Mouse (Mus musculus) mouse embryonic stem cell (cell line): ENCODE measurements around the gene Hist1h3d.
"Not testable (repeated sequence)": the region's sequence is repeated elsewhere in the genome, so short reads cannot be mapped to it uniquely, and the experiment has no call there.

ENCODE experiments used
- in situ Hi-C, 2 experiments: fragments of 300-500 bp; cut with MboI; formaldehyde crosslinking; loops; 1 replicate in 1 of 2; 3 replicates in 1 of 2; pipeline ENCODE4 v1.14.3; 2019 to 2020; ENCODE audit warnings: low sequenced_read_pairs in 2 of 2, low pct_unique_long_range_greater_than_20kb in 1 of 2, mixed read lengths in 1 of 2; ENCODE audit not compliant: unreplicated experiment in 1 of 2

Gene Hist1h3d

DNA sequence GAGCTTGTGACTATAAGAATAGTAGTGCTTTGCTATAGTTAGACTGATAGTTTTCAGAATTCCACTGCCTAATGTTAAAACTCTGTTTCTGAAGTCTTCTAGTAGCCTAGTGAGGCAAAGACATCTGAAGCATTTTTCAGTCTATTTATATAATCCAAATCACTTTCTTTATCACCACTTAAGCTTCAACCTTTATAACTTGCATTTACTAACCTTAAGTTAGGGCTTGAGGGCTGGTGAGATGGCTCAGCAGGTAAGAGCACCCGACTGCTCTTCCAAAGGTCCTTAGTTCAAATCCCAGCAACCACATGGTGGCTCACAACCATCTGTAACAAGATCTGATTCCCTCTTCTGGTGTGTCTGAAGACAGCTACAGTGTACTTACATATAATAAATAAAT is 35.7 kb upstream of the Hist1h3d start:
- in situ Hi-C loops, result not testable (repeated sequence)

DNA sequence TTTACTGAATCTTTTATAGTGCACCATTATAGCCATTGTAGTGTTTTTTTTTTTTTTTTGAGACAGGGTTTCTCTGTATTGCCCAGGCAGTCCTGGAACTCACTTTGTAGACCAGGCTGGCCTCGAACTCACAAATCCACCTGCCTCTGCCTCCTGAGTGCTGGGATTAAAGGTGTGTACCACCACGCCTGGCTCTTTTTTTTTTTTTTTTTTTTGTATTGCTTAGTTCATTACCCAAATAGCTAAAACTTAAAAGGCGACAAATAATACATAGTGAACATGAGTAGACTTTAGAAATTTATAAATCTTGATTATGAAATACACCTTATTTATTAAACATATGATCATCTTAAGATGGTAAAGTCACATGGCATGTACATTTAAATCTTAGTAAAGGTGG is 34.1 kb upstream of the Hist1h3d start:
- in situ Hi-C loops, result no loop called here

DNA sequence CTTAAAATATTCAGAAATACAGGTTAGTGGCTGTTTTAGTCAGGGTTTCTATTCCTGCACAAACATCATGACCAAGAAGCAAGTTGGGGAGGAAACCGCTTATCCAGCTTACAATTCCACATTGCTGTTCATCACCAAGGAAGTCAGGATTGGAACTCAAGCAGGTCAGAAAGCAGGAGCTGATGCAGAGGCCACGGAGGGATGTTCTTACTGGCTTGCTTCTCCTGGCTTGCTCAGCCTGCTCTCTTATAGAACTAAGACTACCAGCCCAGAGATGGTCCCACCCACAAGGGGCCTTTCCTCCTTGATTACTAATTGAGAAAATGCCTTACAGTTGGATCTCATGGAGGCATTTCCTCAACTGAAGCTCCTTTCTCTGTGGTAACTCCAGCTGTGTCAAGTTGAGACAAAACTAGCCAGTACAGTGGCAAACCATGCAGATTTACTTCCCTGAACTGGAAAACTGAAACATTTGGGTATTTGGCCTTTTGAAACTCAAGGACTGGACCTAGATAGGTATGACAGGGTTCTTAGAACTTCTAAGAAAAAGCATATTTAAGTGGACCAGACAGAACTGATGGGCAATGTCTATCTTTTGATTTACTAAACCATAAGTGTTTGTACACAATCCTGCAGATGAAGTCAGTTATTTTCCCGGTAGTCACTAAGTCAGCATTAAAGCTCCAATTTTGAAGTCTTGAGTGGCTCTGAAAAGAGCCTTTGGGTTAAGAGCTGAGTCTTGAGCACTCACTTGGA is 33.2 kb upstream of the Hist1h3d start:
- in situ Hi-C loops, result not testable (repeated sequence)

DNA sequence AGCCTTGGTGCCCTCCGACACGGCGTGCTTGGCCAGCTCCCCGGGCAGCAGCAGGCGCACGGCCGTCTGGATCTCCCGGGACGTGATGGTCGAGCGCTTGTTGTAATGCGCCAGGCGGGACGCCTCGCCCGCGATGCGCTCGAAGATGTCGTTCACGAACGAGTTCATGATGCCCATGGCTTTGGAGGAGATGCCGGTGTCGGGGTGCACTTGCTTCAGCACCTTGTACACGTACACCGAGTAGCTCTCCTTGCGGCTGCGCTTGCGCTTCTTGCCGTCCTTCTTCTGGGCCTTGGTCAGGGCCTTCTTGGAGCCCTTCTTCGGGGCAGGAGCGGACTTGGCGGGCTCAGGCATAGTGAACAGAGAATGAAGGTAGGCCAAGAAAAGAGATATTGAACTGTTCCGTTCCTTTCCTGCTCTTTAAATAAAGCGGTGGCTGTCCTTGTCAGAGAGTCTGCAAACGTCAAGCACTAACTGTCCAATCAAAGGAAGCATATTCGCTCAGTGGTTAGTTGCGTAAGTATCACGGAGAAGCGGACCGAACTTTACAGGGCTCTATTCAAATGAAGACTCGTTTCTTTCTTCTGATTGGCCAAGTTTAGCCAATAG is 32.5 kb upstream of the Hist1h3d start, which contains the start of gene Hist1h2bh:
Gene Hist1h2bh (minus strand): TSS at position 394 of the 609 bp plus-strand sequence.
- in situ Hi-C loops, result not testable (repeated sequence)

DNA sequence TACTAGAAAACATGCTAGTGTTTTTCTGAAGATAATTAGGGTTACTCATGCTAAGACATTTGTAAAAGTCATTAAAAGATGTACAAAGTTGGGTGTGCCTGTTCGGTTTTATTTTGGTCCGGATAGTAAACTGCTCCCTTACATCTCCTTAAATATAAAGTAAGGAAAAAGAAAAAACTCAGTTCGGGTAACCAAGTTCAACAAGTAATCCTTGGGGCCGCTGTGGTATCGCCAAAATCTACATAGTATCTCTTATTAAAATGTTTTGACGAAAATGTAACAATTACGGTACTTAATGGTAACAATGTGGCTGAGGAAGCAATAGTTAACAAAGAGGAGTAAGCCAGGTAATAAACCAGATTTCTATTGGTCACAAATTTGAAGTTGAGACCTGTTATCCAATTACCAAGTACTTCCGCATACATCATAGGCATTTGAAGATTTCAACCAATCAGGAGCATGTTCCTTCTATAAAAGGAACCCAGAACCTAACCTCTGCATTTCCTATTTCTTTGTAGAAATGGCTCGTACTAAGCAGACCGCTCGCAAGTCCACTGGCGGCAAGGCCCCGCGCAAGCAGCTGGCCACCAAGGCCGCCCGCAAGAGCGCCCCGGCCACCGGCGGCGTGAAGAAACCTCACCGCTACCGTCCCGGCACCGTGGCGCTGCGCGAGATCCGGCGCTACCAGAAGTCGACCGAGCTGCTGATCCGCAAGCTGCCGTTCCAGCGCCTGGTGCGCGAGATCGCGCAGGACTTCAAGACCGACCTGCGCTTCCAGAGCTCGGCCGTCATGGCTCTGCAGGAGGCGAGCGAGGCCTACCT is 31.4 kb upstream of the Hist1h3d start, which contains the start of gene Hist1h3f:
Gene Hist1h3f (plus strand): TSS at position 88 of the 822 bp plus-strand sequence.
- in situ Hi-C loops, result no loop called here

DNA sequence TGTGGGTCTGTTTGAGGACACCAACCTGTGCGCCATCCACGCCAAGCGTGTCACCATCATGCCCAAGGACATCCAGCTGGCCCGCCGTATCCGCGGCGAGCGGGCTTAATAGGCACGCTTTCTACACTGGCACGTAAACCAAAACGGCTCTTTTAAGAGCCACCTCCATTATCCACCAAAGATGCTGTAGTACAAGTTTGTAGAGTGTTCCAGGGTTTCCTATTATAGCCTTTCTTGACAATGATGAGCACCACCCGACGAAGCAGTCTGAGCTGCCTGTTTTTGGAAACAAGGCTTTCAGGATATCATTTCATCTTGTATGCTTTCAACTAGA is 30.8 kb upstream of the Hist1h3d start:
- in situ Hi-C loops, result not testable (repeated sequence)

DNA sequence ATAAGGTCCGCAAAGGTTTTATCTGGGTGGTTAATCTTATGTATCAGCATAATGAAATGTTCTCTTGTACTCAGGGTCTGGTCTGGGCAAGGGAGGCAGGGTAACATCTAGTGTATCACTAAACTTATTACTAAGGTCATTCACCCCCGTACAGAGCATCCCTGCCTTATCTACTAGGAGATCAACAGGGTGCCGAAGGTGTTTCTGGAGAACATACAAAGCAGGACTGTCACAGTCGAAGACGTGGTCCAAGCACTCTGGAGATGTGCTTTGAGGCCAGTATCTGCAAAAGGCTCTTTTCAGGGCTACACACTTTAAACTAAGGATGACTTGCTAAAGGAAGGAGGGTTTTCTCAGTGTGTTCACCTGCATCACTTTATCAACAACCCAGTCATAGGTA is 28.9 kb upstream of the Hist1h3d start:
- in situ Hi-C loops, result no loop called here

DNA sequence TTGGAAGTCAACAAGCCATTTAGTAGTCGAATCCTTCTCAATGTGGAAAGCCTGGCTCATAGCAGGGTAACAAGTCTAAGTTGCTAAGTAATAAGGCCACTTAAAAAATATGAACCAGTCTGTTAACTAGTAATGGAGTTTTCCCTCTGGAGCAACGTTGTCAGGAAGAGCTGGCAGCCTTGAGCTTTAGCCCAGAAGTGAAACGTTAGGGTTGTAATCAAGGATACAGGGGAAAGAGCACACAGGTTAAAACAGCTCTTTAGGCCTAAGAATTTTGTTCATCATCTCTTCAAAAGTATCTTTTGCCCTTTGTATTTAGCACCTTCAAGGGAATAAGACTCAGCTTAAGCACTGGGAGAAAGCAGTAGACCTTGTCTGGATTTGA is 24.8 kb upstream of the Hist1h3d start:
- in situ Hi-C loops, result no loop called here

DNA sequence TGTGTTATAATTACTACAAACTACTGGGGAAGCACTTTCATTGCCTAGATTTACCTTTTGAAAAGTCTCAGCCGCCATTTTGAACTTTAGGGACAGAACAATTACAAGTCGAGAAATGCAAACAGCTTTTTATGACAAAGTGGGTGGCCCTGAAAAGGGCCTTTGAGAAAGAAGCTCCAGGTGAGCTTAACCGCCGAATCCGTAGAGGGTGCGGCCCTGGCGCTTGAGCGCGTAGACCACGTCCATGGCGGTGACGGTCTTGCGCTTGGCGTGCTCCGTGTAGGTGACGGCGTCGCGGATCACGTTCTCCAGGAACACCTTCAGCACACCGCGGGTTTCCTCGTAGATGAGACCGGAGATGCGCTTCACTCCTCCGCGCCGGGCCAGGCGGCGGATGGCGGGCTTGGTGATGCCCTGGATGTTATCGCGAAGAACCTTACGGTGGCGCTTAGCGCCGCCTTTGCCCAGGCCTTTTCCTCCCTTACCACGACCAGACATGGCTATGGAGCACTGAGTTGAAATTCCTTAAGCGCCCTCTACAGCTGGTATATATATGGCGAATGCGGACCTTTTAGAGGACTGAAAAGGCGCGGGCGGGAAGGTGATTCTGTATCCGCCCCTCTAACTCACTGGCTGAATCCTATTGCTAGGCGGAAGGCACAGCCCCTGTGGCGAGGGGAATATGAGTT is 24.3 kb upstream of the Hist1h3d start, which contains the start of gene Hist1h4f:
Gene Hist1h4f (minus strand): TSS at position 503 of the 689 bp plus-strand sequence.
- in situ Hi-C loops, result not testable (repeated sequence)

DNA sequence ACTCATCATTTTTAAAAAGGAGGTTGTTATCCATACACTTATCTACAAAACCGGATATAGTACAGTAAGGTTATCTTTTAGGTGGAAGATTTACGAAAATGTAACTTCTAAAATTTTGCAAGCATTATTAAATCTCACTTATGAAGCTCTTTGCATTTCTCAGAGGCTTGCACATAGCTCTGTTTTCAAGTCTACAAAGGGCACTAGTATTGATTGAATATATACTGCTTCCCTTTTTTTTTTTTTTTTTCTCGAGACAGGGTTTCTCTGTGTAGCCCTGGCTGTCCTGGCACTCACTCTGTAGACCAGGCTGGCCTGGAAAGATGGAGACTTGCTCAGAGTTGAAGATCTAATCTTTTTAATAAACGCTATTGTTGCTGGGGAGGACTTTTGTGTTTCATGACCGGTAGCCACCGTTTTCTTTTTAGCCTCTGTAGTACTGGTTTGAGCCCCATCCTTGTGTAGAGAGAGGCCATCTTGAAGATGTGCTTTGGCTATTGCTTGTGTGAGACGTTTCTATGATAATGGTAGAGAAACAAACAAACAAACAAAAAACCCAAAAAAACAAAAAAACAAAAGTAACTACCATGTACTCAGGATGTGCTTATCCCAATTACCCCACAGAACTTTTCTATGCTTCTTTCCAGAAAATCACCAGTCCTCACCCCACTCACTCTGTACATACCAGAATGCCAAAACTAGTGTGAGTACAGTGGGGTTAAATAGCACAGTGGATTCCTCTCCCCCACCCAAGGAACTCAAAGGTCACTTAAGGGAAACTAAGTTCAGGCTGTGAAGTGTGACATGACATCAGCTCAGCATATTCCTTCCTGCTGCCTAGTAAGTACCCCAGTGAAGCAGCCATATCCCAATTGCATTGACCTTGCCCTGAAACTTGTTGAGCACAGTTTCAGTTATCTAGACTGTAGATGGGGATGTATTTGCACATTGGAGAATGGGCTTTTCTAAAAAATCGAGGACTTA is 23.3 kb upstream of the Hist1h3d start:
- in situ Hi-C loops, result no loop called here

DNA sequence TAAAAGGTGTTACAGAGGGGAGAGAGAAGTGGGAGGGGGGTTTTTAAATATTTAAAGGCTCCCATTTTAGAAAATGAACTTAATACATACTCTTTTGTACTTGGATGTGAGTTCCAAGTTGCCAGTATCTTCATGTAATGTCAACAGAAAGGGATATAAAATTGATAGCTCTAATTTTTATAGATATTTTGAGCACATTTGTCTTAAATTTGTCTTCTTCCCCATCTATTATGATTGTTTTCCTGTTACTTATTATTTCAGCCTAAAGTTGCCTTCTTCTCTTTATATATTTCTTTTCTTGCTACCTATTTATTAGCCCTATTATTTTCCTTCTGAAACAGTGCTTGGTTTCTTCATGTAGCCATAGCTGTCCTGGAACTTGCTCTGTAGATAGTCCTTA is 22.6 kb upstream of the Hist1h3d start, which contains the start of gene Hist1h1d:
Gene Hist1h1d (plus strand): TSS at position 301 of the 400 bp plus-strand sequence.
- in situ Hi-C loops, result no loop called here

DNA sequence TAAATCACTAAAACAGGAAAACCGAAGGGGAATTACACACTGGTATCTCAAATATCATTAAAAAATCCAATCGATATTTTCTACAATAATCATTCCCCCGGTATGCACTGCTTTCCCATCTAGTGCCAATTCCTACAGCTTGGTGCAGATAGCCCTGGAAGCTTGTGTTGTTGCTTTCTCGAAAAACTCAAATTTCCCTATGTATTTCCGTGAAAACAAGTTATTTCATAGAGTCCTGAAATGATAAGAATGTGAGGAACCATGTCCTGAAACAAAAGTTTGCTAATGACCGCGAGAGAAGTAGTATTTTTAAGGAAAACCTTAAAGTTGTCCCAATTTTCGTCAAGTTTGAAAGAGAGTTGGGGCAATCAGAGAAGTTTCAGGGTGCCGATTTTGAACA is 21.2 kb upstream of the Hist1h3d start:
- in situ Hi-C loops, result no loop called here

DNA sequence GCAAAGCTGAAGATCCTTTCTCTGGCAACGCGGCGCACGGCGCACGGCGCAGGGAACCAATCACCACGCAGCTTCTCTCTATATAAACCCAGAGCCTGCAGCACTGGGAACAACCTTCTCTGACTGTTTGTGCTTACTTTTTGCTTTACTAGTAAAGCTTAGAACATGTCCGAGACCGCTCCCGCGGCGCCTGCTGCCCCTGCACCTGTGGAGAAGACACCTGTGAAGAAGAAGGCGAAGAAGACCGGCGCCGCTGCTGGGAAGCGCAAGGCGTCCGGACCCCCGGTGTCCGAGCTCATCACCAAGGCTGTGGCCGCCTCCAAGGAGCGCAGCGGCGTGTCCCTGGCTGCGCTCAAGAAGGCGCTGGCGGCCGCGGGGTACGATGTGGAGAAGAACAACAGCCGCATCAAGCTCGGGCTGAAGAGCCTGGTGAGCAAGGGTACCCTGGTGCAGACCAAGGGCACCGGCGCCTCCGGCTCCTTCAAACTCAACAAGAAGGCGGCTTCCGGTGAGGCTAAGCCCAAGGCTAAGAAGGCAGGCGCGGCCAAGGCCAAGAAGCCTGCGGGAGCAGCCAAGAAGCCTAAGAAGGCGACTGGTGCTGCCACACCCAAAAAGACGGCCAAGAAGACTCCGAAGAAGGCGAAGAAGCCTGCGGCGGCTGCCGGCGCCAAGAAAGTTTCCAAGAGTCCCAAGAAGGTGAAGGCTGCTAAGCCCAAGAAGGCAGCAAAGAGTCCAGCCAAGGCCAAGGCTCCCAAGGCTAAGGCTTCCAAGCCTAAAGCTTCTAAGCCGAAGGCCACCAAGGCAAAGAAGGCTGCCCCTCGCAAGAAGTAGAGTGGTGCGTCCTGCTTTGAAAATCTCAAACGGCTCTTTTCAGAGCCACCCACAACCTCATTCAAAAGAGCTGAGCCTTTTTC is 20.4 kb upstream of the Hist1h3d start:
- in situ Hi-C loops, result no loop called here

DNA sequence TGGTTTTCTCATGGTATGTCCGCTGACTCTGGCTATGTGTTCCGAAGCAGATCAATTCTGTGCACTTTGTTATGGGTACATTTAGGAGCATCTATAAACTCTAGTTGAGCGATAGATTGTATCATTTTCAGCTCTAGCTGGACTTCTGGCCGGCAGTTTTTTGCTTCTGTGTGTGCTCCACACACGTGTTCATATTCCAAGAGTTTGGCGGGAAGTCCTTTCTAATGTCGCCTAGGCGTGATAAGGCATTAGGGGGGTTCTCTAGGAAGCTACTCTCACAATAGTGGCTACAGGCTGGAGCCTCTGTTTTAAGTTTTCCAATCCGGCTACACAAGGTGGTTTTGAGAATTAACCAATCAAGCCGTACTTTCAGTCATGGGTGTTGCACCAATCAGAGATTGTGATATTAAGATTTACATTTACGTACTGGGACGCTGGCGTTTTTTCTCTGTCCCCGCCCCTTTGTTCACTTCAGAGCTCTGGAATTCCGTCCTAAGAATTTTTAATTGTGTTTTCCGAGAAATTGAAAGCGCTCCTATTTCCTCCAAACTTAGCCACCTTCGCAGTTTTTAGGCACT is 19.6 kb upstream of the Hist1h3d start:
- in situ Hi-C loops, result no loop called here

DNA sequence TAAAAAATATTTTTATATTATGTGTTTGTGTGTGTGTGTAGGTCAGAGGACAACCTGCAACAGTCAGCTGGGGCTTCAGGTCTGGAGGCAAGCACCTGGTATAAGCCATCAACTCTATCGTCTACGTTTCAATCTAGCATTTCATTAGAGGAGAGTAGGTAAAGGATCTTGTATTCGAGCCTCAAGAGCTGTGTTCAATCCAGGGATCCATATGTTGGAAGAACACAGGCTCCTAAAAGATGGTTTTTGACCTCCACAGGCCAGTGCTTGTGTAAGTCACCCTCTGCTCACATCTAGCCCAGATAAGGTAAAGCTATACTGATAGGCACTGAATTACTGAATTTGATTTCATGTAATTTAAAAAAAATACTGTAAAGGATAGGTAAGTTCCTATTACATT is 18.7 kb upstream of the Hist1h3d start:
- in situ Hi-C loops, result no loop called here

DNA sequence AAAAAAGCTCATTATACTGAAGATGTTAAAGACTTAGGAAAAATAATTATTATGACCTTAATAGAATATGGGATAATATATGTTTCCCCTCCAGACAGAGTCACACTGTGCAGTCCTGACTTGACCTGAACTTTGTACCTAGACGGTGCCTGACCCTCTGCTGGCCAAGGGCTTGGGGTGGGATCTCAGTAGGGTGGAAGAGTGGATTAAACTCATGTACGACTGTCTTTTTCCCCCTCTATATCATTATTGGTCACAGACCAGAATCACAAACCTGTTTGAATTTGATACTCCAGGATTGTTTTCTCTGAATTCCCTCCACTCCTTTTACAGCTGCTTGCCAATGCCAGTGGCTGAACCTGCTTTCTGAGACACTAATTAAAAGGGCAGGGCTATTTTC is 14.9 kb upstream of the Hist1h3d start:
- in situ Hi-C loops, result not testable (repeated sequence)
